Mouse (Mus musculus) hindbrain, postnatal 0 days (tissue): Measurements from ENCODE around the gene Mblac1. TPM values are rescaled to one million over a fixed set of nuclear protein-coding genes. Genes with fewer than 3 reads are reported as not detected.
"Not testable (repeated sequence)": the region's sequence is repeated elsewhere in the genome, so short reads cannot be mapped to it uniquely, and the experiment has no call there.

ENCODE experiments used
- ATAC-seq: fragments of 200-750 bp; cut with Nextera tagmentation; 2 replicates; pipeline ENCODE4 v1.8.0; 2017; ENCODE audit warnings: mild to moderate bottlenecking, moderate TSS enrichment, moderate library complexity
- DNase-seq: peaks from one replicate; pipeline ENCODE4 v3.0.0-alpha.2; 2015; ENCODE audit warnings: low spot score
- H3K27ac ChIP-seq: fragments of 300-500 bp; sonication (generic); 2 replicates; pipeline ENCODE4 v1.5.1; 2014; ENCODE audit warnings: mild to moderate bottlenecking
- H3K27me3 ChIP-seq: fragments of 300-500 bp; sonication (generic); 2 replicates; pipeline ENCODE4 v1.6.1; 2014; ENCODE audit warnings: low read length, mixed read lengths; ENCODE audit not compliant: insufficient read depth
- H3K36me3 ChIP-seq: fragments of 300-500 bp; sonication (generic); 2 replicates; pipeline ENCODE4 v1.6.1; 2014; ENCODE audit warnings: low read length, mixed read lengths; ENCODE audit not compliant: insufficient read depth
- H3K4me1 ChIP-seq: fragments of 300-500 bp; sonication (generic); 2 replicates; pipeline ENCODE4 v1.6.1; 2014; ENCODE audit warnings: antibody characterized with exemption, low read length, mixed read lengths; ENCODE audit not compliant: insufficient read depth
- H3K4me2 ChIP-seq: fragments of 300-500 bp; sonication (generic); 2 replicates; pipeline ENCODE4 v1.6.1; 2014; ENCODE audit warnings: low read depth, mild to moderate bottlenecking, low read length, moderate library complexity, mixed read lengths
- H3K4me3 ChIP-seq: fragments of 300-500 bp; sonication (generic); 2 replicates; pipeline ENCODE4 v1.5.1; 2014; ENCODE audit warnings: low read length
- H3K9ac ChIP-seq: fragments of 300-500 bp; sonication (generic); replicated peaks from 2 replicates; pipeline ENCODE4 v1.6.1; 2014; ENCODE audit warnings: mild to moderate bottlenecking, low read length, moderate library complexity, mixed read lengths
- H3K9me3 ChIP-seq: fragments of 300-500 bp; sonication (generic); 2 replicates; pipeline ENCODE4 v1.6.1; 2016; ENCODE audit warnings: low read length, mixed read lengths
- CTCF ChIP-seq: IDR thresholded peaks from 2 replicates; pipeline ENCODE4 v1.5.1; 2016; ENCODE audit warnings: antibody characterized with exemption, control low read depth, low read depth
- WGBS: fragments of 180-500 bp; shearing (Covaris S2); extraction: QIAGEN DNeasy Blood & Tissue Kit; methylation state at CpG from one replicate; pipeline ENCODE4 v1.1.7; 2014; 5-methylcytosine and 5-hydroxymethylcytosine counted together
- polyA plus RNA-seq: library from polyadenylated mRNA; unstranded; fragments of >200 nt; fragmentation: Nextera tagmentation; extraction: Ambion mirVana; gene quantifications from 2 replicates; pipeline ENCODE4 v1.2.1, GENCODE M21; 2015
- total RNA-seq: library from RNA; depleted of rRNA; stranded (reverse); fragments of >200 nt; gene quantifications from 2 replicates; pipeline ENCODE4 v1.2.3, GENCODE M21; 2014

Mblac1 gene
- total and polyA plus RNA-seq, 2 experiments from 2014 or later = 10.6 to 16.5 TPM

DNA sequence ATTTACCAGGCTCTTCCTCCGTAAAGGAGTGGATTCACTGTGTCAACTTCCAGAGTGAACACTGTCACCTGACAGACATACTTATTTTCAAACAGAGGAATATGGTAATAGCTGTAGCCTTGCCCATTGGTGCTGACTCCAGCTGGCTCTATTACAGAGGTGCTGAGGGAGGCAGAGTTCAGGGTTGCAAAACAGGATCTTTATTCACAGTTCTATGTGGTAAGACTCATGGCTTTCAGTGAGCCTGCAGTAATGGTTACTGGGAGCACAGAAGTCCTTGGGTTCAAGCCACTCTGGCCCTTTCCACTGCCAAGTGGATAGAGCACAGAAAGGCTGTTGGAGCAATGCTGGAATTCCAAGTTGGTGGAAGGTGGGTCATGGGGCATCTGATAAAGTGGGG lies 13.1 kb downstream of the Mblac1 start:
- no peak for TF ChIP-seq CTCF
- Histone ChIP-seq H3K27me3 (no peaks in the 10 kb centered on the region), H3K9ac (no peak overlapping the region), H3K9me3 (no peaks in the 10 kb centered on the region), H3K4me3 (no peak overlapping the region), H3K4me2 (no peak overlapping the region), H3K27ac (no peak overlapping the region), H3K4me1 (no peaks in the 10 kb centered on the region), H3K36me3 (no peaks in the 10 kb centered on the region)
- ATAC-seq (no peak), DNase-seq (no peak)
- WGBS = 96% methylated on average over 1 of the region's 1 CpGs

DNA sequence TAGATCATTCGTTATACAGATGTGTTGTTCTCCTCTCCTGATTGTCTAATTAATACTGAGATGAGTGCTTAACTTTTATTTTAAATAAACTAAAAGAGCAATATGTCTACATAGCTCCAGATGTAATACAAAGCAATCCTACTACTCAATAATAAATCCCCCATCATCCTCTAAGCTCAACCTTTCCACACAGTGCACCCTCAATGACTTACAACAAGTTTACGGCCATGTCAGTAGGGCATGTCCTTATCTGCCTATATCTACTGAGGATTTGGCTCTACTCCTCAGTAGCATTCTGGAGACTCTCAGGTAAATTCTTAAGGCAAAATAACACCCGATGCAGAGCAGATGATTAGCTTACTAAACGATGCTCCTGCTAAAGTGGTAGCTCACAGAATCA lies 13.8 kb downstream of the Mblac1 start:
- Histone ChIP-seq H3K4me1 (no peaks in the 10 kb centered on the region), H3K4me3 (no peak overlapping the region), H3K27me3 (no peaks in the 10 kb centered on the region), H3K27ac (no peak overlapping the region), H3K36me3 (no peaks in the 10 kb centered on the region), H3K4me2 (no peak overlapping the region), H3K9ac (no peak overlapping the region), H3K9me3 (no peaks in the 10 kb centered on the region)
- 83% methylated on average over 4 of the region's 4 CpGs for WGBS
- TF ChIP-seq CTCF = no peak
- DNase-seq (no peak), ATAC-seq (no peak)

DNA sequence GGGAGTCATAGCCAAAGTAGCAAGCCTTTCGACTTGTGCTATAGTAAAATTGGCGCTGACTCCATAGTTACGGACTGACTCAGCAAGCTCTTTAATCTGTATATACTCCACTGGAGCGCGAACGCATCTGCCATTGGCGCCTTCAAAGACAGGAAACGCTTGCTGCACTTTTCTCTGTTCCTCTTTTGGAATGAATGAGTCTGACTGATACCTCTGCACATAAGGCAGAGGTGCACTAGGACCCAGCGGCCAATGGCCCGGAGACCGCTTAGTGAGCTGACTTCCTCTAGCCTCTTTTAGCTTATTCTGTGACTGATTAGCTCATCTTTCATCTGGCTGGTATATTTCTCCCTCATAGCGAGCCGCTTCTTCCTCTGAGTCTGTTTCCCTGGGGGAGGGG lies 22.5 kb downstream of the Mblac1 start:
- not testable (repeated sequence) for DNase-seq, H3K4me1 ChIP-seq, H3K4me3 ChIP-seq, H3K27me3 ChIP-seq, H3K9me3 ChIP-seq, ATAC-seq, H3K9ac ChIP-seq, H3K27ac ChIP-seq, H3K4me2 ChIP-seq, H3K36me3 ChIP-seq
- WGBS = 96% methylated on average over 13 of the region's 13 CpGs

DNA sequence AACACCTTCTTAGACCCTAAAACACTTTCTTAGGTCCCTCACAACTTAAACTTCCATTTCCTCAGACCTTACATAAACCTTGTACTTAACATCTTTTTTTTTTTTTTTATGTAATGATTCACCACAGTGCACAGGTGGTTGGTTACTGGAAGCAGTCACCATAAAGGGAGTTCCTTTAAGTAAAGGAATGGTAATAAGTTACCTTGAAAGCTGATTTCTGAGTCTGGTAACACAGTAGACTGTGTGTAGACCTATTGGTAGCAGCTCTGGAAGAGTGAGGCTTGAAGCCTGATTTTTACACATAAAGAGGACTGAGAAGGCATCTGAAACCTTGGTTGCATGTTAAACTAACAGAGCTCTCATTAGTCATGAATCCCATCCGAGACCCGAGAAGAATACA lies 25.8 kb downstream of the Mblac1 start:
- no peak overlapping the region for H3K27ac ChIP-seq
- no peaks in the 10 kb centered on the region for H3K9me3 ChIP-seq
- TF ChIP-seq CTCF = no peak
- no peaks in the 10 kb centered on the region for H3K4me1 ChIP-seq
- ATAC-seq (no peak), DNase-seq (no peak)
- 77% methylated on average over 2 of the region's 2 CpGs for WGBS
- H3K27me3 ChIP-seq = no peaks in the 10 kb centered on the region
- no peak overlapping the region for H3K4me2 ChIP-seq
- no peak overlapping the region for H3K9ac ChIP-seq
- H3K36me3 ChIP-seq = no peaks in the 10 kb centered on the region
- no peak overlapping the region for H3K4me3 ChIP-seq

DNA sequence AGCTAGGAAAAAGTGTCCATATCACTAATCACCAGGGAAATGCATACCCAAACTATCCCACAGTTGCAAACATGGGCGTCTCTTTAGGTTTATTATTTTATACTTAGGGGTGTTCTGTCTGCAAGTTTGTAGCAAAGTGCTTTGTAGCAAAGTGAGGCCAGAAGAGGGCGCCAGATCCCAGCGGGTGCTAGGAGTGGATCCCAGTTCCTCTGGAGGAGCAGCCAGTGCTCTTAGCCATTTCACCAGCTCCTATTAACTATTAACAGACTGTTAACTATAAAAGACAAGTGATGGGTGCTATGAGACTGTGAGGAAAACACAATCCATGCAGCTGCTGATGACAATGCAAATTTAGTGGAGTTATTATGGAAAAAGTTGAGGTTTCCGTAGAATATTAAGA lies 28.0 kb downstream of the Mblac1 start:
- Histone ChIP-seq H3K36me3 (no peaks in the 10 kb centered on the region), H3K27me3 (no peaks in the 10 kb centered on the region), H3K4me1 (no peaks in the 10 kb centered on the region), H3K9ac (no peak overlapping the region), H3K27ac (no peak overlapping the region), H3K9me3 (no peaks in the 10 kb centered on the region), H3K4me3 (no peak overlapping the region), H3K4me2 (no peak overlapping the region)
- peak; percentile 85 for TF ChIP-seq CTCF
- DNase-seq (peak; percentile 78), ATAC-seq (no peak)
- 25% methylated on average over 4 of the region's 4 CpGs for WGBS

DNA sequence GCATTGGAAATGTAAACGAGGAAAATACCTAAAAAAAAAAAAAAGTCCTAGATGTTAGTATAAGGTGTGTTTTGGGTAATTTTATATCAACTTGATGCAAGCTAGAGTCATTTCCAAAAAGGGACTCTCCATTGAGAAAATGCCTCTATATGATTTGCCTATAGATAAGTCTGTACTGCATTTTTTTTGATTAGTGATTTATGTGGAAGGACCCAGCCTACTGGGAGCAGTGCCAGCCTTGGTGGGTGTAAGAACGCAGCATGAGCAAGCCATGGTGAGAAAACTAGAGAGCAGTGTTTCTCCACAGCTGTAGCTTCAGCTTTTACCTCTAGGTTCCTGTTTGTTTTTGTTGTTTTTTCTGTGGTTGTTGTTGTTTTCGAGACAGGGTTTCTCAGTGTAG lies 29.2 kb downstream of the Mblac1 start:
- Histone ChIP-seq H3K4me3 (no peak overlapping the region), H3K9me3 (no peaks in the 10 kb centered on the region), H3K27ac (no peak overlapping the region), H3K27me3 (no peaks in the 10 kb centered on the region), H3K9ac (no peak overlapping the region), H3K4me2 (no peak overlapping the region), H3K4me1 (no peaks in the 10 kb centered on the region), H3K36me3 (no peaks in the 10 kb centered on the region)
- WGBS = 60% methylated on average over 3 of the region's 3 CpGs
- no peak for TF ChIP-seq CTCF
- DNase-seq (no peak), ATAC-seq (no peak)

DNA sequence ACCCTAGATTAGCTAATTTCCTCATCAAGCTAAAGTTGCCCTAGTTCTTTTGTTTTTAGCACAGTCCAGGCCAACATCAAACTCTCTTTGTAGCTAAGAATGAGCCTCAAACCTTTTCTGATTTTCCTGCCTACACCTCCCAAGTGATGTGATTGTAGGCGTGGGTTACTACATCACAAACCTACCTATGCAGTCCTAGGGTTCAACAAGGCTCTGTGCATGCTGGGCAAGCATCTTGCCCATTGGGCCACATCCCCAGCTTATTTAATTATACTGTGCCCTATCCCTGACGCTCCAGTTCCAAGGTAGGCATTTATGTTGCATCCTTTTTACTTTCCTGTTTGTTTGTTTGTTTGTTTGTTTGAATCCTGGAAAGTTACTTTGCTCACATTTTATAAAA lies 31.6 kb downstream of the Mblac1 start, which contains the start of gene Nxpe5:
Gene Nxpe5 (plus strand): TSS at position 199 of the 400 bp plus-strand sequence.
- no peak within 1 kb of the TSS for H3K4me3 ChIP-seq
- no peaks in the 10 kb centered on the region for H3K9me3 ChIP-seq
- H3K36me3 ChIP-seq = no peaks in the 10 kb centered on the region
- DNase-seq (no peak), ATAC-seq (no peak)
- no peak within 1 kb of the TSS for H3K9ac ChIP-seq
- TF ChIP-seq CTCF = no peak
- WGBS = 59% methylated on average over 2 of the region's 2 CpGs
- H3K4me1 ChIP-seq = no peaks in the 10 kb centered on the region
- H3K4me2 ChIP-seq = no peak within 1 kb of the TSS
- no peak within 1 kb of the TSS for H3K27ac ChIP-seq
- no peaks in the 10 kb centered on the region for H3K27me3 ChIP-seq
